Mouse (Mus musculus) lung, postnatal 0 days (tissue): ENCODE results near the gene Sertad1.

Source experiments
- CTCF ChIP-seq: IDR thresholded peaks from 2 replicates; pipeline ENCODE4 v1.5.1; 2016; ENCODE audit warnings: antibody characterized with exemption, mild to moderate bottlenecking
- EP300 ChIP-seq: IDR thresholded peaks from 2 replicates; pipeline ENCODE4 v1.6.1; 2016; ENCODE audit warnings: antibody characterized with exemption, mild to moderate bottlenecking, control low read depth

GRCm38 (mm10) chr7:27481627-27481969, 5.1 kb upstream of the Sertad1 start:
- TF ChIP-seq CTCF (no peak), EP300 (no peak)
